In genomic region chr9:110051184-110051583, GRCm38 (mm10) we compare ENCODE assay signal across 14 mouse cellular contexts.
A peak's percentile ranks its signal among the peaks of the same experiment; 100 is the strongest.
DNase-seq lines count a peak whose midpoint lies in the region; ATAC-seq and TF ChIP-seq lines count a peak whose summit lies in the region.
"Had no signal": no experiment of that assay in that cellular context is flagged by ENCODE, and none has a peak within 500 bp of the region (broad histone marks: within the 10 kb centered on the region; RNA-seq: fewer than 3 reads in every experiment).

No protein-coding gene starts in this region.

- ATAC-seq in forebrain, postnatal 0 days, result no peak
- ATAC-seq in midbrain, embryonic 15.5 days (replicated peaks), result no peak
- no peak for ATAC-seq in megakaryocyte-erythroid progenitor cell, adult 5-6 weeks (replicated peaks; ENCODE audit: low FRiP score, low TSS enrichment, poor library complexity, severe bottlenecking)

- H3K4me3 ChIP-seq in forebrain, postnatal 0 days (ENCODE audit: low read depth, low read length), result 0 out of 2 replicates have a peak overlapping the region, but pooled peaks have one; percentile 51
- H3K4me3 ChIP-seq in midbrain, embryonic 15.5 days, result no peak overlapping the region
- H3K4me3 ChIP-seq: embryonic facial prominence, embryonic 15.5 days; heart, embryonic 15.5 days; kidney, embryonic 15.5 days had no signal

- peaks cover 30% of the 10 kb centered on the region for H3K4me1 ChIP-seq in forebrain, postnatal 0 days (ENCODE audit: insufficient read depth)
- peaks cover 41% of the 10 kb centered on the region for H3K4me1 ChIP-seq in midbrain, embryonic 15.5 days

- DNase-seq in heart, adult 11 months, result peak; percentile 34
- no peak for DNase-seq in heart, adult 9 months (ENCODE audit: low spot score in 2 of 2)
- peak; percentile 72 for DNase-seq in ZHBTc4 (ENCODE audit: low read depth, low spot score)
- DNase-seq in forebrain, postnatal 0 days, result peak; percentile 26
- no peak for DNase-seq in lung, adult 18-20 months
- DNase-seq in adrenal gland, postnatal 36 days, result no peak
- DNase-seq: lung, postnatal 14 days; thymus, postnatal 4 days had no signal

- no peaks in the 10 kb centered on the region for H3K36me3 ChIP-seq in forebrain, postnatal 0 days (ENCODE audit: insufficient read depth)
- H3K36me3 ChIP-seq in midbrain, embryonic 15.5 days (replicated peaks), result no peaks in the 10 kb centered on the region
- H3K36me3 ChIP-seq: embryonic facial prominence, embryonic 15.5 days; heart, embryonic 15.5 days had no signal

- TF ChIP-seq CTCF in forebrain, postnatal 0 days (IDR thresholded peaks at IDR 0.05; ENCODE audit: low read depth), result no peak

- no peaks in the 10 kb centered on the region for H3K9me3 ChIP-seq in forebrain, postnatal 0 days (ENCODE audit: low read length)
- no peaks in the 10 kb centered on the region for H3K9me3 ChIP-seq in midbrain, embryonic 15.5 days
- H3K9me3 ChIP-seq: embryonic facial prominence, embryonic 15.5 days; heart, embryonic 15.5 days; kidney, embryonic 15.5 days had no signal

- peak overlapping the region; percentile 71; the same call in 1 of the 2 replicates for H3K9ac ChIP-seq in forebrain, postnatal 0 days
- H3K9ac ChIP-seq in midbrain, embryonic 15.5 days, result peak overlapping the region; percentile 46; the same call in 1 of the 2 replicates
- H3K9ac ChIP-seq: embryonic facial prominence, embryonic 15.5 days; kidney, embryonic 15.5 days; liver, embryonic 14.5 days had no signal

- H3K4me2 ChIP-seq in forebrain, postnatal 0 days (ENCODE audit: low read depth), result peak overlapping the region; percentile 76
- peak overlapping the region; percentile 55 for H3K4me2 ChIP-seq in midbrain, embryonic 15.5 days
- H3K4me2 ChIP-seq: kidney, embryonic 15.5 days had no signal

- H3K27me3 ChIP-seq in forebrain, postnatal 0 days (ENCODE audit: insufficient read depth, low read length), result no peaks in the 10 kb centered on the region
- H3K27me3 ChIP-seq in midbrain, embryonic 15.5 days (replicated peaks), result no peaks in the 10 kb centered on the region
- H3K27me3 ChIP-seq: embryonic facial prominence, embryonic 15.5 days; heart, embryonic 15.5 days; kidney, embryonic 15.5 days had no signal

- H3K27ac ChIP-seq in forebrain, postnatal 0 days (ENCODE audit: low read depth, low read length), result peak overlapping the region; percentile 64
- H3K27ac ChIP-seq in midbrain, embryonic 15.5 days, result peak overlapping the region; percentile 56
- H3K27ac ChIP-seq: embryonic facial prominence, embryonic 15.5 days; liver, embryonic 14.5 days had no signal

Comparison
In these comparisons a context has a peak if more than half of its experiments do, and no peak if none do; other contexts are left out.
1. DNase-seq: peak in heart, adult 11 months (single experiment), ZHBTc4 (single experiment) and forebrain, postnatal 0 days (single experiment); none in heart, adult 9 months (0 of 2), lung, adult 18-20 months (0 of 2) and adrenal gland, postnatal 36 days (0 of 2).